Mouse (Mus musculus): ENCODE measurements at regions not wholly inside any gene's neighbourhood (a gene's known extent, or its start where the extent isn't known, plus 50 kb on each side); places are given as distances from the start of the nearest gene placed in this dataset.

DNA sequence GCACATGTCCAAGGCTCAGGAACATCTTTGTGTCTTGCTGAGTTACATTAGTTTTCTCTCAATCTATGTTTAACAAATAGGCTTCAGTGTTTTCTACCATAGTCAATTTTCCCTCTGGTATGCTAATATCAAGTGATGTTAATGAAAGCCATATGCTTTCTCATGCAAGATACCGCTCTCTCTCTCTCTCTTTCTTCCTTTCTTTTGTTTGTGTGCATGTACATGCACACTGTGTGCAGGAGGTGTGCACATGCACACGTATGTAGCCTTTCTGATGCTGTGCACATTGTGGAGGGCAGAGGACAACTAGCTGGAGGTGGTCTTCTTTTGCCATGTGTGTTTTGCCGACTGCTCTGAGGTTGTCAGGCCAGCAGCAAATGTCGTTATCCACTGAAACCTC is 69.0 kb upstream of the Klf12 start:
- TF ChIP-seq CTCF (IDR thresholded peaks at IDR 0.05; ENCODE audit: control insufficient read depth, insufficient read depth, insufficient replicate concordance, low read depth, low read length) = no peak
- TF ChIP-seq POLR2A (IDR thresholded peaks at IDR 0.05; ENCODE audit: control insufficient read depth, low read depth, low read length) = no peak

Measured in testis, adult 2 months (tissue).